Mouse (Mus musculus) adrenal gland, adult (tissue): ENCODE data around the gene Sars.

Experiments
- DNase-seq, 2 experiments: peaks; one replicate each; pipeline ENCODE4 v3.0.0; 2022 to 2023; ENCODE audit warnings: low spot score in 1 of 2; ENCODE audit not compliant: inconsistent age in 2 of 2

Sars gene

DNA sequence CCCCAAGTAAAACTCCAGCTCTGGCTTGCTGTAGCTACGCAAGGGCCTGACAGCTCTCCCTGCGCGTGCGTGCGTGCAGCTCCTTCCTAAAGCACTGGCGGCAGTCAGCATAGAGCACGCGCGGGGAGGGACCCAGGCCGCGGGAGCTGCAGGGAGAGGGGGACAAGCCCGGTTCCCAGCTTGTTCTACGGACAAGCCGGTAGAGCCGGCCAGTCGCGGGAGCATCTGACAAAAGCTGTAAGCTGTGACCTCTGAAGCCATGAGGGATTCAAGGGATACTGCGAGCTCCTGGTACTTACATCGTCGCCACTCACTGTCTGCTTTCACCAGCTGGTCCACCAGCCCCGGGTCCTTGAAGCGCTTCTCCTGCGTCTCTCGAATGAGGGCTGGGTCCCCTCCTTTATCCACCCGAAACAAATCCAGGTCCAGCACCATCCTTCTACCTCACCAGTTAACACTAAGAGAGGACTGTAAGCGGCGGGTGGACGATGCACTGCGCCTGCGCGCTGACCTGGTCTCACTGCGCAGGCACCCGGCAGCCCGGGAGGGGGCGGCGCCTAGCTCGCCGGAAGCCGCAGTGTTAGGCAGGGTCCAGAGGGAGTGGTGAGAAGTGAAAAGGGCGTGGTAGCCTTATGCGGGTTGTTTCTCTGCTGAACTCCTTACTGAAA, at the start of gene Sars:
Sars (minus strand) TSS at position 512 of the 668 bp plus-strand sequence.
- peak; percentile 94 to 97 for DNase-seq

GRCm38 (mm10) chr3:108489968-108490367, 45.0 kb upstream of the Sars start:
- no peak for DNase-seq

GRCm38 (mm10) chr3:108484749-108485148, 39.7 kb upstream of the Sars start:
- DNase-seq, result no peak

GRCm38 (mm10) chr3:108478800-108479199, 33.8 kb upstream of the Sars start:
- no peak for DNase-seq

- DNase-seq, result peak in 1 of 2 experiments; percentile 54
Measured at GRCm38 (mm10) chr3:108476761-108477619, 32.0 kb upstream of the Sars start.

GRCm38 (mm10) chr3:108475496-108475895, 30.5 kb upstream of the Sars start:
- no peak for DNase-seq

DNA sequence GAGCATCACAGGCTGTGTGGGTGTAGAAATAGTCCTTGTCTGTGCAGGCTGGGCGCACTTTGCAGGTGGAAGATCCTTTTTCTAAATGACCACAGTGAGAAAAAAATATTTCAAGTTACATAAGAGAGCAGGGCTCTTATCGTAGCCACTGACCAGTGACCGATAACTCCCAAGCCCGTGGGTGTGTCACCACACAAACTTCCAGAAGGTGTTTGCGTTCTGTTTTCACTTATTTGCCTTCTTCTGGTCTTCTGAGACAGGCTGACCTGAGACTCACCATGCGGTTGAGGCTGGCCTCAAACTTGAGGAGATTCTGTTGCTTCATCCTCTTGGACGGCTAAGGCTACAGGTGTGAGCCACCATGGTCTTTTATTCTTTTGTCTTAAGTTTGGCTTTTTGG, 30.0 kb upstream of the Sars start:
- no peak for DNase-seq

- DNase-seq, result no peak
Measured at GRCm38 (mm10) chr3:108467760-108468159, 22.8 kb upstream of the Sars start.

GRCm38 (mm10) chr3:108466425-108466824, 21.4 kb upstream of the Sars start:
- DNase-seq, result peak in 1 of 2 experiments; percentile 68

GRCm38 (mm10) chr3:108458866-108459265, 13.9 kb upstream of the Sars start:
- no peak for DNase-seq

DNA sequence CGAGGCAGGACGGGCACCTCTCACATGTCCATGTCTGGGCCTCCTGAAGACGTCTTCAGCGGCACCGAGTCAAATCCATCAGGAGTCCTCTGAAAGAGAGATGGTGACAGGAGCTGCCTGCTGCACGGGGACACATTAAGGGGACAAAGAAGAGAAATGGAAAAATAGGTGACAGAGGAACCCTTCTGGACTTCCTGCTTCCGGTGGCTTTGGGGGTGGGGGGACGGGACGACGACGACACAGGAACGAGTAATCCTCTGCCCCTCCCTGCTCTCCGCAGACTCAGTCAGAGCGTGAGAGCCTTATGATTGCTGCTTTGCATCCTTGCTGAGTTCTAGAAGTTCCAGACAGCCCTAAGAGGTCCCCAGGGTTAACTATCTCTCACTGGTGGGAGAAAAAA, 13.4 kb upstream of the Sars start:
- DNase-seq, result no peak

- no peak for DNase-seq
Measured at GRCm38 (mm10) chr3:108454172-108454571, 9.2 kb upstream of the Sars start.

- no peak for DNase-seq
Measured at GRCm38 (mm10) chr3:108451969-108452368, 7.0 kb upstream of the Sars start.

DNA sequence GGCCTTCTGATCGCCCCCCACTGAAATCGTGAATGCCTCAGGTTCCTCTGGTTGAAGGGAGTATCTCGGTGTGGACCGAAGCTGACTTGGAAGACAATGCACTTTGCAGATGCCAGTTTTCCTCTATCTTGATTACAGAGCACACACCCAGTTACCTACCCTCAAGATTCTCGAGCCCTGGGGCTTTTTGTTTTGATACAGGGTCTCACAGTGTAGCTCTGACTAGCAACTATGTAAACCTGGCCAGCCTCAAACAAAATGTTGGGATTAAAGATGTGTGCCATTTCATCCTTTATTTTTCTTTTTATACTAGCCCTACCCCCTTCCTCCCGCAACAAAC, 327 bp upstream of the Sars start:
- DNase-seq, result no peak

DNA sequence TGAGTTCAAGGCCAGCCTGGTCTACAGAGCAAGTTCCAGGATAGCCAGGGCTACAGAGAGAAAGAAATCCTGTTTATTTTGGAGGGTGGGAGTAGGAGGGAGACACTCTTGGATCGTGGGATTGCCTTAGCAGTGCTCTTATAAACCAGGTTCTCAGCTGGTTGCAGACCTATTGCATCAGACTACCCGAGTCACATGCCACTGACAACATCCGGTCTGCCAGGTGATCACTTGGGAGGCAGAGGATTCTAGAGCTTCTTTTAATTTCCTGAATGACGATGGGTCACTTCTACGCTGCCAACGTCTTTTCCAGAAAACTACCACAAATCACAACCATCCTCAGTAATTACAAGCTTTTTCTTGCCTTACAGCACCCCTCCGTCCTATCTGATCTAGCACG, 980 bp downstream of the Sars start:
- DNase-seq, result peak; percentile 62 to 84

DNA sequence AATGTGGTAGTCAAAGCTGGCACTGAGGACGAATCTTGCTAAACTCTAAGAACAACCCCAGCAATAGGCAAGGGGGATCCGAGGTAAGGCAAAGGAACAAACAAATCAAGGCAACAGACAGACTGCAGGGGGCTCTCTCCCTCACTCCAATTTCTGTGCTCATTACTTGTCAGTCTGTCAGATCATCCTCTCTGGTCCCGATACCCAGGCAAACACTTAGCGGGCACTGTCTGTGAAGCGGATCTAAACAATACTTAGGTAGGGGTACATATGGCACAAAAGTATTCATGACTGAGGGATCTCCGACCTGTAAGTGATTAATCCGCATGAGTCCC, 8.7 kb downstream of the Sars start:
- DNase-seq, result no peak

GRCm38 (mm10) chr3:108435701-108436379, 9.2 kb downstream of the Sars start:
- DNase-seq, result no peak

GRCm38 (mm10) chr3:108433881-108434495, 11.0 kb downstream of the Sars start:
- no peak for DNase-seq

- no peak for DNase-seq
Measured at GRCm38 (mm10) chr3:108433188-108433880, 11.7 kb downstream of the Sars start.

- DNase-seq, result no peak
Measured at GRCm38 (mm10) chr3:108432542-108433187, 12.3 kb downstream of the Sars start.
